Mouse (Mus musculus): ENCODE data around the gene Srarp.
A peak's percentile ranks its signal among the peaks of the same experiment; 100 is the strongest.

The Srarp gene

DNA sequence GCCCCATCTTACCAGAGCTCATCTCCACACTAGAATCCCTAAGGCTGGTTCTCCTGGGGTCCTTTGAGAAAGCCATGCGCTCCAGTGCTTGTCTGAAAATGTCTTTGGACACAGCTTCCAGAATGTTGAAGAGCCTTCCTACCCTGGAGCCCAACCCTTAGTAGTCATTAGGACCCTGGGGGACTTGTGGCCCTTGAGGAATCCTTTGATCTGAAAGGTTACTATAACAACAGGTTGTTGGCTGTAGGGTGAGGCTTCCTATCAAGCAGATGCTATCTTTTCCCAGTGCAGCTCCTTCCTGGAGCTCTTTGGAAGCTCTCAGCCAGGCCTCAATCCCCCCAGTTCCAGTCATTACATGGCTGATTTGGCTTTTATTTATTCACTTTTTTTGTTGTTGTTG, at the start of gene Srarp:
Gene Srarp, minus strand, starts transcription at position 132 of the 400 bp plus-strand sequence.
- DNase-seq (ENCODE audit: low read depth, low spot score): no peak

GRCm38 (mm10) chr4:141484071-141484470, 48.2 kb upstream of the Srarp start:
- DNase-seq (ENCODE audit: low read depth, low spot score): no peak

DNA sequence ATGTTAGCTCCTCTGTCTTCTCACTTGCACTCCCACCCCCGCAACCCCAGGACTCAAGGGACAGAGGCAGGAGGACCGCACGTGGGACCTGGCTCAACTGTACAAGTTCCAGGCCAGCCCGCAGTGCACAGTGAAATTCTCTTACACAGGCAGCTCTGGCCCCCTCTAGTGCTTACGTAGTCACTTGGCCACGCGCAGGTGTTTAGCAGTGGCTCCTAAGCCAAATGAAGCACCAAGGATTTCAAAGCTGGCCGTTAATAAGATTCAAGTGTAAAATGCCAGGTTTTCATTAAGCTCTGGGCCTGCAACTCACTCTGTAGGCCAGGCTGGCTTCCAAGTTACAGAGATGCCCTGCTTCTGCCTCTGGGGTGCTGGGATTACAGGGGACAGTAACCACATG, 43.5 kb upstream of the Srarp start:
- peak; percentile 68 for DNase-seq (ENCODE audit: low read depth, low spot score)

- DNase-seq (ENCODE audit: low read depth, low spot score): no peak
Observed at GRCm38 (mm10) chr4:141478794-141479193, 42.9 kb upstream of the Srarp start.

DNA sequence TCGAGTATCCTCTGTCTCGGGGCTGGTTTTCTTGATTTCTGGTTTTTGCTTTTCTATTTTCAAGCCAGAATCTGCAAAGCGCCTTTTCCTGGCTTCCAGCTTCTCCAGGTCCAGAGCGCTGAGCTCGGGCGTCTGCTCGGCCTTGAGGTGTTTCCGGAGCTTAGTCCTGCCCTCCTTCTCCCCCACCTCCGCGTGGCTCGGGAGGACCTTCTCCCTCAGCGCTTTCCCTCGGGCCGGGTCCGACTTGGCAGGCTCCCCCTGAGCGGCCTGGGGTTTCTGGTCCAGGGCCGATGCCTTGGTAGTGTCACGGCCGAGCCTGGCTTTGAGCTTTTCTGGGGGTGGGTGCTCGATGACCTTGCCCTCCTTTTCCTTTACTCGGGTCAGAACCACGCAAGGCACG, 42.3 kb upstream of the Srarp start:
- DNase-seq (ENCODE audit: low read depth, low spot score): no peak

DNA sequence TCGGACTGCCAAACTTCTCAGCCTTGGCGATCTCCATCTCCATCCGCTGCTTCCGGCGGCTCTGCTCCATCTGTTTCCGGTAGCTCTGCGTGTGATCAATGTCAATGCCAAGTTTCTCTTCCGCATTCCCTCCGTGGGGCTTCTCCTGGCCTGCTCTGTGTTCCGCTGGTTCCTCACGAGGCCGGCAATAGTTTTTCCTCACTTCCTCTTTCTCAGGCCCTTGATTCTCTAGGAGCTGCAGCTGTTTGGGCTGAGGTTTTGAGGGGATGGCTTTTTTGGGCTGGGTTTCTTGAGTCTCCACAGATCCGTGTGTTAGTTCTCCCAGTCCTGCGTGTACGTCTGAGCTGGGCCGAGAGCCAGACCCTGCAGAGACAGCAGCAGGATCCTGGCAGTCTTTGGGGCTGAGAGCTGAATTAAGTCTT, 41.8 kb upstream of the Srarp start:
- DNase-seq (ENCODE audit: low read depth, low spot score): peak; percentile 86

DNA sequence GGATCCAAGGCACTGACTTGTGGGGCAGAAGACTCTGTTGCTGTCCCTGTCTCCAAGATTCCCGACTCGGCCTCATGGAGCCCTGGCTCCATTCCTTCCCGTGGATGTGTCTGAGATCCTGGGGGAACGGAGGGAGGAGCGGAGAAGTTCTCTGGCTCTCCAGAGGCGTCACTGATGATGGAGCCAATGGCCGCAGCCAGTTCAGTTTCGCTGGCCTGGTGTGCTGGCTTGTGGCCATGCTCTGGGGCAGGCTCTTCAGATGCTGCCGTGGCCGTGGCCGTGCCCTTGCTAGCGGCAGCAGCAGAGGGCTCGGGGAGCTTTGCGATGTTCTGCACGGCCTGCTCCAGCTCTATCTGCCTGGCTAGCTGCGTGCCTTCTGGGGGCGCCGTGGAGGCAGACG, 38.5 kb upstream of the Srarp start:
- DNase-seq (ENCODE audit: low read depth, low spot score): no peak

- no peak for DNase-seq (ENCODE audit: low read depth, low spot score)
Observed at GRCm38 (mm10) chr4:141472641-141473321, 36.9 kb upstream of the Srarp start.

DNA sequence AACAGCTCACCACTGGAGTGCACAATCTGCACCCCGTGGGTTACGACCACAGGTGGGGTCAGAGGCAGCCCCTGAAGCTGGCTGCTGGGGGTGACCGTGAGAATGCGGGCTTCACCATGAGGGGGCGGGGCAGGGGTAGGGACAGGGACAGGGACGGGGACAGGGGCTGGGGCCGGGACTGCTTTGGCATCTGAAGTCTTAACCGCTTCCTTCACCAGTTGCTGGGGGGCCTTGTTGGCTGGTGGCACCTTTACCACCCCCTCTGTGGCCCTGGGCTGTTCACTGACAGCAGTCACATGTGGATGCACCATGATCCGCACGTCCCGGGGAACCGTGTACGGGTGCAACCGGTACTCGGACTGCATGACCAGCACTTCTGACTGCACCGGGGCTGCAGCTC, 35.6 kb upstream of the Srarp start:
- DNase-seq (ENCODE audit: low read depth, low spot score): no peak

DNA sequence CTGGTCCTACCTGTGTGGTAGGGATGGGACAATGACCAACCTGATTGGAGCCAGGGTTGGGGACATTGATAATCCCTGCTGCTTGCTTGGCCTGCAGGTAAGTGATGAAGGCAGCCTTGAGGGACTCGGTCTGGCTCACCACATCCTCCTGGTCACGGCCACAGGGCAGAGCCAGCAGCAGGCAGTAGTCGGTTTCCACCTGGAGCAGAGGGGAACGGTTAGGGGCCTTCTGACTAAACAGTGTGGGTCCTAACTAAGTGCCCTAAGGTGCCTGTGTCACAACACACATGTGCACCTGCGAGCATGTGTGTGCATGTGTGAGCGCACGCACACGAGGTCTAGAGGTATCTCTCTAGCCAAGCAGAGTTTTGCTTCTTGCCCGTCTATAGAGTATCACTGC, 33.4 kb upstream of the Srarp start:
- DNase-seq (ENCODE audit: low read depth, low spot score): no peak

GRCm38 (mm10) chr4:141468576-141468975, 32.7 kb upstream of the Srarp start:
- DNase-seq (ENCODE audit: low read depth, low spot score): no peak

- DNase-seq (ENCODE audit: low read depth, low spot score): no peak
Observed at GRCm38 (mm10) chr4:141467581-141467927, 31.6 kb upstream of the Srarp start.

GRCm38 (mm10) chr4:141466844-141467580, 31.1 kb upstream of the Srarp start:
- no peak for DNase-seq (ENCODE audit: low read depth, low spot score)

GRCm38 (mm10) chr4:141466289-141466795, 30.4 kb upstream of the Srarp start:
- DNase-seq (ENCODE audit: low read depth, low spot score): no peak

GRCm38 (mm10) chr4:141465512-141466288, 29.8 kb upstream of the Srarp start:
- no peak for DNase-seq (ENCODE audit: low read depth, low spot score)

GRCm38 (mm10) chr4:141464722-141465121, 28.8 kb upstream of the Srarp start:
- no peak for DNase-seq (ENCODE audit: low read depth, low spot score)

DNA sequence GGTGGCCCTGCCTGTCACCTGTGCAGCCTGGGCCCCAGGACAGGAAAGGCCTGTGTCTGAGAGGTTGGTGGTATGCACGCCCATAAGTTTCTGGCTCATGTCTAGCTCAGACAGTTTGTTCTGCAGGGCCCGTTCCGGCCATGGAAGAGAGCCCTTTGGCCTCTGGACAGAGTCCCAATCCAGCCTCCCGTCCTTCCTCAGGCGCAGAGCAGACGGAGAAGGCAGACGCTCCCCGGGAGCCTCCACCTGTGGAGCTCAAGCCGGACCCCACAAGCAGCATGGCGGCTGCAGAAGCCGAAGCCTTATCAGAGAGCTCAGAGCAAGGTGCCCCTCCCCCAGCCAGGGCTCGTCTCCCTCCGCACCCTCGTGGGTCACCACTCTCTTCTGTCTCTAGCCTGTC, 27.6 kb upstream of the Srarp start:
- no peak for DNase-seq (ENCODE audit: low read depth, low spot score)

- DNase-seq (ENCODE audit: low read depth, low spot score): no peak
Observed at GRCm38 (mm10) chr4:141461576-141461975, 25.7 kb upstream of the Srarp start.

DNA sequence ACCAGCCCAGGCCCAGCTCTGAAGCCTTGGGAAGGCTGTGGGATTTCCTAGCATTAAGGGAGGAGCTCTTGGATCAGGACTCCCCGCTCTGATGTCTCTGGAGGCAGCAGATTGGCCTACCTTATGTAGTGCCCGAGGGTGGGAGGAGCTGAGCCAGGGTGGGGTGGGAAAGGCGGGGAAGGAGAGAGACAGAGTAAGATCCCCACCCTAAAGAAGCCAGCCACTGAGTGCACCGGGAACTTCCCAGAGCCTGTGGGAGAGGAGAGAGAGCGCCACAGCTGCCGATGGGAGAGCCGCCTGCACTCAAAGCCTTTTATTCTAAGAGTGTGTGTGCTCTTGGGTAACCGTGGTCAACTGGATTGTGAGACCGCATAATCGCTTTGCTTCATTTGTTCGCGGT, 25.2 kb upstream of the Srarp start:
- peak; percentile 58 for DNase-seq (ENCODE audit: low read depth, low spot score)

DNA sequence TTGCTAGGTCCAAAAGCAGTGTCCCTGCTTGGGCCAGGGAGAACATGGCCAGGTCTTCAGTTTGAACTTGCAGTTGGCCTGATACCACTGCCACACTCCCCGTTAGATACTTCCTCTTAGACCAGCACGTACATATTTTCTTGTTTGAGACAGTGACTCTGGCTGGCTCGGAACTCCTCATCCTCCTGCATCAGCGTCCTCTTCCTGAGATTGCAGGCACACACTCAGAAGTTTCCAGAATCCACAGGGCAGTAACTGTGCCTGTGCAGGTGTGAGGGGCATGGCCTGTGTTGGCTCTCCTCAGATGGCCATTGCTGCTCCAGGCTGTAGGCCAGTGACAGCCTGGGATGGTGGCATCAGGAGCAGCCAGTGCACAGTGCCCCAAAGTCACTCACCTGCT, 24.6 kb upstream of the Srarp start:
- DNase-seq (ENCODE audit: low read depth, low spot score): no peak

- no peak for DNase-seq (ENCODE audit: low read depth, low spot score)
Observed at GRCm38 (mm10) chr4:141459766-141460165, 23.9 kb upstream of the Srarp start.

DNA sequence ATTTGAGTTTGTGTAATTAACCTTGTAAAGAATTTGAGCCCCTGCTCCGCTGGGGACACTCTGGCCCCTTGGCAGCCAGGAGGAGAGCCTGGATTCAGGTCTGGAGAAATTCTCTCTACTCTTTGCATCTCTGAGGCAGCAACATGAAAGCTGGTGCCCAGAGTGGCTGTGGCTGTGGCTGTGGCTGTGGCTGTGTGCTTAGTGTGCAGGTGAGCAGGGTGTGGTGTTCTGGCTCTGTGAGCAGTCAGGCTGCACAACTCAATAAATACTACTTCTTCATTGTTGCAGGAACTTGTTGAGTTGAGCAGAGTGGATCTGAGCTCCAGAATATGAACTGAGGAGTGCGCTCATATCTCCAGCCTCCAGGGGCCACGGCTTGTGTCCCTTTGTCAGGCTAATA, 23.0 kb upstream of the Srarp start:
- DNase-seq (ENCODE audit: low read depth, low spot score): no peak
